Mouse (Mus musculus) limb, embryonic 10.5 days (tissue): ENCODE data around the gene Itpr1. TPM values are rescaled to one million over a fixed set of nuclear protein-coding genes. Genes with fewer than 3 reads are reported as not detected.
A peak's percentile ranks its signal among the peaks of the same experiment; 100 is the strongest.

Source experiments
- DNase-seq: peaks from one replicate; pipeline ENCODE4 v3.0.0-alpha.2; 2017; ENCODE audit warnings: low spot score
- H3K27ac ChIP-seq: fragments of 300-500 bp; sonication (generic); 2 replicates; pipeline ENCODE4 v1.5.1; 2016; ENCODE audit warnings: mild to moderate bottlenecking
- H3K27me3 ChIP-seq: fragments of 300-500 bp; sonication (generic); 2 replicates; pipeline ENCODE4 v1.6.1; 2016; ENCODE audit warnings: low read depth, mild to moderate bottlenecking; ENCODE audit not compliant: poor library complexity, severe bottlenecking
- H3K36me3 ChIP-seq: fragments of 300-500 bp; sonication (generic); 2 replicates; pipeline ENCODE4 v1.6.1; 2016; ENCODE audit warnings: mild to moderate bottlenecking, moderate library complexity
- H3K4me1 ChIP-seq: fragments of 300-500 bp; sonication (generic); 2 replicates; pipeline ENCODE4 v1.6.1; 2016
- H3K4me3 ChIP-seq: fragments of 300-500 bp; sonication (generic); 2 replicates; pipeline ENCODE4 v1.5.1; 2016; ENCODE audit warnings: mild to moderate bottlenecking, moderate library complexity
- H3K9me3 ChIP-seq: fragments of 300-500 bp; sonication (generic); replicated peaks from 2 replicates; pipeline ENCODE4 v1.6.1; 2016; ENCODE audit warnings: mild to moderate bottlenecking
- WGBS: fragments of 180-500 bp; shearing (Covaris S2); methylation state at CpG from one replicate; pipeline ENCODE4 v1.1.7; 2016; 5-methylcytosine and 5-hydroxymethylcytosine counted together
- polyA plus RNA-seq: library from polyadenylated mRNA; unstranded; fragments of >200 nt; fragmentation: Nextera tagmentation; extraction: Ambion mirVana; gene quantifications from 2 replicates; pipeline ENCODE4 v1.2.1, GENCODE M21; 2016

The Itpr1 gene
- polyA plus RNA-seq, 1 experiment from 2014 or later: 9.8 TPM

DNA sequence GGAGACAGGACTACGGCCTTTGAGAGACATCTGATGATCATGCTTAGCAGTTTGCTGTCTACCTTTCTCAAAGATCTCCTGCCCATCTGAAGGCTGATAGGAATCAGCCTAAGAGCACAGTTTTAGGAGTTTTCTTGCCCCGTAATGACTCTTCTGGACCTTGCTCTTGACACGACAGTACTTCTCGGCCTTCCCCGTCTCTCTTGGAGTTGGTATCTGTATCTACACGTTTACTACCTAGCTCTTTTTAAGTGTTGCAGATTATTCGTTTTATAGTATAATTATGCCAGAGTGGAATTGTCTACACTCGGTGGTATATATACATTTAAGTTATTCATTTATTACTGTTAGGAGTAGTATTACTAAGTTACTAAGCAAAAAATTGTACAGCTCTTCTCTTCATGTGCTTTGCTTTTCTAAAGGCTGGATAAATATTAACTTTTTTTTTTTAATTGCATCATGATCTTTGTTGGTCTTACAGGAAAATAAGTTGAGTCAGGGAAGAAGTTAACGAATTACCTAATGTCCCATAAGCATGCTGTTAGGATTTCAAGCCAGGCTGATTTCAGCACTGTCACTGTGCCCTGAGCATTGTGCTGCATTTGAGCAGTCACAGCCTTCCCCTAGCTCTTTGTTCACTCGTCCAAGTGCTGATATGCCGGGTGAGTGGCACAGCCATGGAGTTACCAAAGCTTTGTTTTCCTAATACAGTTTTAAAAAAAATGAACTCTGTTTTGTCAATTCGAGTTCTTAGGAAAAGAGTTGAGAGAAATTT, 64.9 kb downstream of the Itpr1 start:
- Histone ChIP-seq H3K4me1 (peaks cover 4% of the 10 kb centered on the region; the same call in 1 of the 2 replicates), H3K36me3 (no peaks in the 10 kb centered on the region), H3K9me3 (no peaks in the 10 kb centered on the region), H3K4me3 (no peak overlapping the region), H3K27ac (no peak overlapping the region), H3K27me3 (no peaks in the 10 kb centered on the region)
- no peak for DNase-seq
- WGBS: 92% methylated on average over 12 of the region's 12 CpGs

DNA sequence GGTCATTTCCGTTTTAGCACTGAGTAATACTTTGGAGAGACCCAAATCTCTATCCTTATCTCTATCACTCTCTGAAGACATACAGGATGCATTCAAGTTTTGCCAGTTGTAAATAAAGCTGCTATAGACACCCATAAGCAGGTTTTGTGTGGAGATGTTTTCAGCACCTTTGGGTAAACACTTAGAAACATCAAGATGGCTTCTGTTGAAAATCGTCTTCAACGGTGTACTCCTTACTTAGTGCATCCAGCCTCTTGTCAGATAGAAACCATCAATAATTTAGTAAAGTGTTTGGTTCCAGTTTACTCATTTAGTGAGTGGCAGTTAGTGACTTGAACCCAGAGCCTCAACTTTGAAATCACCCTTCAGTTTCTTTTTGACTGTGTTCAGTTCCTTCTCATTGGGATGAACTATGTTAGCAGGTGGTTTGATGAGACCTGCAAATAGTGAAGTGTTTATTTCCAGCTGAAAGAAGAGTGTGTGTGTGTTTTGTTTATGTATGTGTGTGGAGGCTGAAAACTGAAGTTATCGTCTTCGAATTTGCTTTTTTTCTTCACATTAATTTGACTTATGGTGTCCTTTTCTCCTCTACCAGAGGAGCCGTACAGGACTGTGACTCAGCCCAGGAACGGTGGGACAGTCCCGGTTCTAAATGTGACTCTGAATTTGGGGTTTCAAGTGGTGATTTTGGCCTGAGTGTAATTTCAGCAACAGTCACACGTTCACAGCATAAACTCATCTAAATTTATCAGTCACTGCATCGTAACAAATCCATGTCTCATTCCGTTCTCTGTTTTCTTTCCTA, 66.1 kb downstream of the Itpr1 start:
- Histone ChIP-seq H3K4me3 (no peak overlapping the region), H3K27me3 (no peaks in the 10 kb centered on the region), H3K4me1 (peaks cover 4% of the 10 kb centered on the region; the same call in 1 of the 2 replicates), H3K36me3 (no peaks in the 10 kb centered on the region), H3K9me3 (no peaks in the 10 kb centered on the region), H3K27ac (no peak overlapping the region)
- 93% methylated on average over 11 of the region's 11 CpGs for WGBS
- DNase-seq: no peak

DNA sequence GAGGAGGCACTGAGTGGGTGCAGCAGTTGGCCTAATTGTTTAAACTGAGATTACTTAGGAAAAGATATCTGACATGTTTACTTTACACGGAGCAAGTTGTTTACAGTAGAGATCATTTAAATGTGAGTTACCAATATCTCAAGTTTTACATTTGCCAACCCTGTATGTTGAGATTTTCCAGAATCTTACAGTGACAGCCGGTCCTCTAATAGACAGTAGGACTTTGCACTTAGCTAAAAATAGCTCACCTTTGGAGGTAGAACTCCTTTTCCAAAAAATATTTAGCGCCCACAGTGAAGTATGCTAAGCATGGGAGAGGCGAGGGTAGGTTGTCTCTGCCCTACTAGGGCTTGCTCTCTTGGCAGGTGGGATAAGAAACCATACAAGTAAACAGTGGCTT, 69.2 kb downstream of the Itpr1 start:
- 94% methylated on average over 4 of the region's 4 CpGs for WGBS
- no peak for DNase-seq
- Histone ChIP-seq H3K9me3 (no peaks in the 10 kb centered on the region), H3K36me3 (no peaks in the 10 kb centered on the region), H3K4me1 (no peaks in the 10 kb centered on the region), H3K27me3 (no peaks in the 10 kb centered on the region), H3K4me3 (no peak overlapping the region), H3K27ac (no peak overlapping the region)

DNA sequence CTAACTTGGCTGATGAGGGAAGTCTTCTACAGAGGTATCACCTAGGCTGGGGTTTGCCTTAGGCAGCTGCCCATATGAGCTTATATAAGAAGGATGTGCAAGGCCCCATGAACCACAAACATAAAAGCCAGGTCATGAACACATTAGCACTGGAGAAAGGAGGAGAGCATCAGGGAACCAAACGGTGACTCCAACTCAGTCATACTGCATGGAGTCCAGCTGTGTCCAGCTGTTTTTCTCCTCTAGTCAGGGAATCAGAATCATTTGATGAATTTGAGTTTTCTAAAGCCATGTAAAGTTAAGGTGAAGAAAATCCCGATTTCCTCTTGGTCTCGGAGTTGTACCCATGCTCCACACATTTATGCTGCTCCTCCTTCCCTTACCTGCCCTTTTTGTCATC, 69.7 kb downstream of the Itpr1 start:
- DNase-seq: no peak
- Histone ChIP-seq H3K9me3 (no peaks in the 10 kb centered on the region), H3K4me3 (no peak overlapping the region), H3K27me3 (no peaks in the 10 kb centered on the region), H3K27ac (no peak overlapping the region), H3K36me3 (no peaks in the 10 kb centered on the region), H3K4me1 (no peaks in the 10 kb centered on the region)
- 93% methylated on average over 3 of the region's 3 CpGs for WGBS

DNA sequence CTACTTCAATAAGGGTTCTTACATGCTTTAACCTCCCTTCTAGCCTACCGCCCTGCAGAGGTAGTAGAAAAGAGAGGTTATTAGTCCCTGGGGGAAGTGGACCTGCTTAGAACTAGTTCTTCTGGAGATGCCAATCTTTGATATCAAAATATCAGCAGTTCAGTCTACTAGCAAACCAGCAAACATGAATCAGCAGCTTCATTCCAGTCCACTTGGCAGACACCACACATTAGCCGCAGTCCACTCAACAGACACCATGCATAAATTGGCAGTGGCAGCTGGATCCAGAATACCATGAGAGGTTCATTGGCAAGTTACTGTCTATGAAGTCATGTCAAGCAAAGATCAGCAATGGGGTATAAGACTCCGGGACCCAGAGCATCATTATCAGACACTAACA, 71.8 kb downstream of the Itpr1 start:
- Histone ChIP-seq H3K27me3 (no peaks in the 10 kb centered on the region), H3K4me1 (no peaks in the 10 kb centered on the region), H3K36me3 (no peaks in the 10 kb centered on the region), H3K4me3 (no peak overlapping the region), H3K27ac (no peak overlapping the region), H3K9me3 (no peaks in the 10 kb centered on the region)
- 98% methylated on average over 3 of the region's 3 CpGs for WGBS
- DNase-seq: no peak

DNA sequence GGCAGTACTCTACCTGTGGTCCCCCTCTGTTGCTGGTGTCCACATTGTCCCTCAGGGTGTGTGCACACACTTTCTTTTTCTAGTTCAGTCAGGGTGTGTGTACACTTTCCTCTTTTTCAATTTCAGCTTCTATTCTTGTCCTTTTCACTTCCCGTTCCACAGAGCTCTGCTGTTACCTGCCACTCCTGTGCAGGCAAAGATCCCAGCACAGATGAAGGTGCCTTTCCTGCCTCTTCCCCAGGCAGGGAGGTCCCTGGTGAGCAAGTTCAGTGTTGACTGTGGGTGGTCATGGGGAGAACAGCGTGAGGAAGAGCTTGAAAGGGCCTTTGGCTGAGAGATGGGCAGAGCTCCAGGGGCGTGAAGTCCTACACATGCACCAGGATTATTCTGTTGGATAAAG, 76.1 kb downstream of the Itpr1 start:
- 76% methylated on average over 3 of the region's 3 CpGs for WGBS
- no peak for DNase-seq
- Histone ChIP-seq H3K27ac (no peak overlapping the region), H3K27me3 (no peaks in the 10 kb centered on the region), H3K4me3 (no peak overlapping the region), H3K9me3 (no peaks in the 10 kb centered on the region), H3K36me3 (no peaks in the 10 kb centered on the region), H3K4me1 (no peaks in the 10 kb centered on the region)

DNA sequence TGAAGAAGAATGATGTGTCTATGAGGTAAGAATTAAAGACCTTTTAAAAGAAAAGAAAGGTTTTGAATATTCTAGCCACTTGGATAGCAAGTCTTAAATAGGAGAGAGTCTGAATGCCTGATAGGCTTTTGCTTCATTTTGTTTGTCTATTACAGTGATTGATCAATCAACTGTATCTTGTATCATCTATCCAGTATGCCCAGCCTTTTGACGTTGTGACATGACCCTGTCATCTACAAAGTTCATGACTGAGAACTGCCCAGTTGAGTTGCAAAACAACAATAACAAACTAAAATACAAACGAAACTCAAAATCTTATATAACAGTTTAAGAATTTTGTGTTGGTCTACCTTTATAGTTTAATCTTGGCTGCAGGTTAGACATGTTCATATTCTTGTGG, 78.1 kb downstream of the Itpr1 start:
- Histone ChIP-seq H3K27ac (no peak overlapping the region), H3K27me3 (no peaks in the 10 kb centered on the region), H3K9me3 (no peaks in the 10 kb centered on the region), H3K4me1 (no peaks in the 10 kb centered on the region), H3K36me3 (no peaks in the 10 kb centered on the region), H3K4me3 (no peak overlapping the region)
- whole genome bisulfite sequencing: 96% methylated on average over 2 of the region's 2 CpGs
- no peak for DNase-seq

DNA sequence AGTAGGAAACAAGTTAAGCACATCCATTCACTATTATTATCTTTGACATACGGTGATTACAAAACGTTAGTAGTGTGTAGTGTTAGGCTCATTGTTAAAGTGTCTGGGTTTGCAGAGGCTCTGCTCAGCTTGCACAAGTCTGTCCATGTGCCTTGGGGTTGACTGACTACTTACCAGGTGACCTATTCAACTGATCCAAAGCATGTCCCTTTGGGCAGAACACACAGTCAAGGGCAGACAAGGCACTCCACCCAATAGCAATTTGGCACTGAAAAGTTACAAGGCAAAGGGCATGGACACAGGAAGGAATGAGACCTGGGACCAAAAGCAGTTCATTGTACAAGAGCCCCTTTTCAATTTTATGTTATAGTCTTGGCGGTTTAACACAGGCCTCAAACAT, 78.7 kb downstream of the Itpr1 start:
- no peak overlapping the region for H3K27ac ChIP-seq
- no peaks in the 10 kb centered on the region for H3K9me3 ChIP-seq
- no peak for DNase-seq
- no peaks in the 10 kb centered on the region for H3K4me1 ChIP-seq
- H3K4me3 ChIP-seq: no peak overlapping the region
- WGBS: 94% methylated on average over 3 of the region's 3 CpGs
- H3K27me3 ChIP-seq: no peaks in the 10 kb centered on the region
- no peaks in the 10 kb centered on the region for H3K36me3 ChIP-seq

DNA sequence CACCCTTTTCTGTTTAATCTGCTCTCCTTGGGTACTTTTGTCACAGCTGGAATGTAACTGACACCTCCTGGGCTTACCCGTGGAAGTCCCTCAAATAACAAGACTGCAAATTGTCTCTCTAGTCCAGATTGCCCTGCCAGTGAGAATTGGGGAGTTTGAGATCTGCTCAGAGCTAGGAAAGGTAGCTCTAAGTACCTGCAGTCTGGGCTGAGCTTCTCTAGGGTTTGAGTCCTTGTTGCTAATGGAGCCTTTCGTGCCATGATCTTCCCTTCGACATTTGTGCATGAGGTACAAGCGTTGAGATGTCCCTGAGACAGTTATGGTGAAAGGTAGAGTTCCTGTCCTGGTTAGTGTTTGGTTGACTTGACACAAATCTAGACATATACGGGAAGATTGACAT, 89.0 kb downstream of the Itpr1 start:
- DNase-seq: no peak
- H3K27ac ChIP-seq: no peak overlapping the region
- no peak overlapping the region for H3K4me3 ChIP-seq
- 86% methylated on average over 5 of the region's 5 CpGs for WGBS
- no peaks in the 10 kb centered on the region for H3K27me3 ChIP-seq
- H3K36me3 ChIP-seq: no peaks in the 10 kb centered on the region
- peaks cover 24% of the 10 kb centered on the region for H3K4me1 ChIP-seq
- H3K9me3 ChIP-seq: no peaks in the 10 kb centered on the region

DNA sequence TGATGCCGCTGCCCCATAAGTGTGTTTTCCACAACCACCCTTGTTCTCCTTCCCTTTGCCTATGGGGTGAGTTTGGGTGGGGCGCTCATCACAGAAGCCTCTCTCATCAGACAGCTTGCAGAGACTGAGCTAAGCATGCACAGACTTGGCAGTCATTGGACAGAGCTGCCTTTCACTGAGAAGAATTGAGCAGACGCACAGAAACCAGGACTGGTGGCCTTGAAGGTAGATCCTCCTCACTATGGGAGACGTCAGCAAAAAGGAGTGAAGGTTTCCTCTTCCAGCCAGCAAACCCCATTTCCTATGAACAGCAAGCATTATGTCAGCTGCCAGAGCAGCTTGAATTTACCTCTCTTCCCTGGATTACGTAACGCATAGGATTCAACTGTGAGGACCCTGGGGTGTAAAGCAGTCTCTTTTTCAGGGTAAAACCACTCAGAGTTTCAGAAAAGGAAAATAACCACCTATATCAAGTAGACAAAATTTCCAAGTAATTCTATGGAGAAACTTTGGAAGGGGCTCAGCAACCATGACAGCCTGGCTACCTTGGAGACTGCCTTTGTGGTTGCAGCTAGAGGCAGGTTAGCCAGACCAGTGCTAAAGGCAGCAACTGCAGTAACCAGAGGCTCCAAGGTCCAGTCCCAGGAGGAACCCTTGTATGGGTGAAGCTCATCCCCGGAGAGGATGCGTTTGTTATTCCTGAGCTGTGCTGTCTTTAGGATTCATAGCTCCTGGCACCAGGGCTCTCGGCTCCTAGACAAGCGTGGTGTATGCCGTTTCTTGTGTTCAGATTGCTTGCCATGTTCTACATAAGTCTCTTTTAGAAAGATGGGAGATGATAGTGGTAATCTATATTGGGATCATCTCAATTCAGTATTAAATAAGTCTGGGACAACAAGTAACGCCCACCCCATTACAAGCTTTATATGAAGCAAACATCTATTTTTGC, 91.0 kb downstream of the Itpr1 start:
- no peak overlapping the region for H3K27ac ChIP-seq
- peaks cover 36% of the 10 kb centered on the region for H3K4me1 ChIP-seq
- H3K36me3 ChIP-seq: no peaks in the 10 kb centered on the region
- 91% methylated on average over 12 of the region's 12 CpGs for WGBS
- H3K4me3 ChIP-seq: no peak overlapping the region
- no peaks in the 10 kb centered on the region for H3K27me3 ChIP-seq
- no peak for DNase-seq
- H3K9me3 ChIP-seq: no peaks in the 10 kb centered on the region

DNA sequence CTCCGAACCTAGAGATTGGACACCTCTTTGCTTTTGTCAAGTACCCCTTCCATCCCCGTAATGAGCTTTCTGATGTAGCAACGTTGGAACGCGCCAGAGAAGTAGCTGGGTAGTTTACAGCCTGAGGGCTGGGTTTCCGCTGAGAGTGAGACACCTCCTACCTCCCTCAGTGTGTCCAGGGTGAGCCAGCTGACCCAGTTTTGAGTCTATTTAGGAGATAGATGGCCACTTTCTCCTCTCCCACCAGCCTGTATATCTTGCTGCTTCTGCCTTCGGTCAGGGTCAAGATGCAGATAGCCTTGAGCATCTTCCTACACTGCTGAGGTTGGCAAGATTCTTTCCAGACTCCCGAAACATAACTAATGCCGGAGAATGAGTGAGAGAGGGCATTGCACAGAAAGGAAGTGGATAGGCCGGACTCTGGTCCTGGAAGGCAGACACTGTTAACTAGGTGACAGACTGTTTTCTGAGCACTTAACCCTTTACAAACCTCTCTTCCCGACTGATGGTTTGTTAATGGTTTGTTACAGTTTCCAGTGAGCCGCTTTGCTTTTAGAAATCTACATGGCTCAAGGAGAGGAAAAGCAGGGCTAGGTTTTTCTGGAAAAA, 92.4 kb downstream of the Itpr1 start:
- no peaks in the 10 kb centered on the region for H3K27me3 ChIP-seq
- peak overlapping the region; percentile 74 for H3K27ac ChIP-seq
- H3K4me1 ChIP-seq: peaks cover 43% of the 10 kb centered on the region
- H3K9me3 ChIP-seq: no peaks in the 10 kb centered on the region
- H3K36me3 ChIP-seq: no peaks in the 10 kb centered on the region
- WGBS: 30% methylated on average over 12 of the region's 12 CpGs
- no peak overlapping the region for H3K4me3 ChIP-seq
- DNase-seq: peak; percentile 38

DNA sequence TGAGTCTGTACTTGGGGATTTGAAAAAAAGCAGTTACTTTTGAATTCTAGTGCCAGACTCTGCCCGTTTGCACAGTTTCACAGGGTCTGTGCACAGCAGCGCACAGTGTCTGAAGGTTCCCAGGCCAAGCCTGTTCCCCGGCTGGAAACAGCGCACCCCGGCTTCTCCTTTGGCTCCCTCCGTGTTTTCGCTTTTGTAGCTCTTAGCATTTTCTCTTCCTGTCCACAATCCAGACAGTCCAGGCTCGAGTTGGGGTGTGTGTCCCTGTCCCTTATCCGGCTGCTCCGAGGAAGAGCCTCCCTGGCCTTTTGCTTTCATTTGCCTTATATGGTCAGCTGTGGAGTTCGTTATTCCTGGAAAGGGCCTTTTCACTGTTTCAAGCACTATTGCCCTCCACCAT, 93.3 kb downstream of the Itpr1 start:
- DNase-seq: peak; percentile 41
- H3K9me3 ChIP-seq: no peaks in the 10 kb centered on the region
- no peak overlapping the region for H3K4me3 ChIP-seq
- H3K27me3 ChIP-seq: no peaks in the 10 kb centered on the region
- peak overlapping the region; percentile 76 for H3K27ac ChIP-seq
- H3K36me3 ChIP-seq: no peaks in the 10 kb centered on the region
- WGBS: 62% methylated on average over 11 of the region's 11 CpGs
- peaks cover 43% of the 10 kb centered on the region for H3K4me1 ChIP-seq
